Mouse (Mus musculus) megakaryocyte, embryonic 14.5 days (primary cell): ENCODE results near the gene Sprn.

Experiments
- FLI1 ChIP-seq: IDR thresholded peaks from 2 replicates; pipeline ENCODE4 v1.6.1; 2012; ENCODE audit warnings: low read length, inconsistent platforms, mixed read lengths
- GATA1 ChIP-seq: IDR thresholded peaks from 3 replicates; pipeline ENCODE4 v1.6.1; 2012; ENCODE audit warnings: mixed read lengths, low read length, inconsistent platforms, borderline replicate concordance

DNA sequence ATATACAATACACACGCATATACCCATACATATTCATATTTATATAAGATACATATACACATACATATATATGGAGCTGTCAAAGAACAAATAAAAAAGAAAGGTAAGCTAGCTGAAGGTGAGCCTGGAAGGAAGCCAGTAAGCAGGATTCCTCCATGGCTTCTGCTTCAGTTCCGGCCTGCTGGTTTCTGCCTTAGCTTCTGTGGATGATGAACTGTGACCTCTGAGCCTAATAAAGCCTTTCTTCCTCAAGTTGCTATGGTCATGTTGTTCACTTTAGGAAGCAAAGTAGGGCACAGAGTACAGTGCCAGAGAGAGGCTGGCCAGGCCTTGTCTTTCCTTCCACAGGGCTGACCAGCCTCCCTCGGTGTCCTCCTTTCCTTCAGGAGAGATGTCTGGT lies 16.2 kb upstream of the Sprn start:
- TF ChIP-seq GATA1, result no peak
- TF ChIP-seq FLI1, result no peak
